Mouse (Mus musculus): ENCODE measurements around the gene Gm436. TPM values are rescaled to one million over a fixed set of nuclear protein-coding genes. Genes with fewer than 3 reads are reported as not detected.

The Gm436 gene
- total RNA-seq (2021) = not detected
- long read RNA-seq, experiment 1 = 0 reads
- long read RNA-seq, experiment 2 = 0 reads

GRCm38 (mm10) chr4:144686268-144686667 lies at the start of gene Gm436:
Gene Gm436 (minus strand): TSS chr4:144686368.
- no peak within 1 kb of the TSS for H3K4me3 ChIP-seq
- TF ChIP-seq CTCF (IDR thresholded peaks at IDR 0.05) = no peak
- no peak within 1 kb of the TSS for H3K27ac ChIP-seq
- DNase-seq = no peak
- intact Hi-C loops (cut with DNase I) = no loop called here

- intact Hi-C loops (cut with DNase I) = no loop called here
- no peak for TF ChIP-seq CTCF (IDR thresholded peaks at IDR 0.05)
- Histone ChIP-seq H3K27ac (no peak within 1 kb of the TSS), H3K4me3 (no peak within 1 kb of the TSS)
- DNase-seq = no peak
Measured at GRCm38 (mm10) chr4:144721304-144721703, 35.1 kb upstream of the Gm436 start, which contains the start of gene Gm13178. Gene Gm13178 (minus strand): TSS chr4:144721404.

- no peak for TF ChIP-seq CTCF (IDR thresholded peaks at IDR 0.05)
- intact Hi-C loops (cut with DNase I) = no loop called here
- DNase-seq = no peak
- H3K27ac ChIP-seq = no peak overlapping the region
- no peak overlapping the region for H3K4me3 ChIP-seq
Measured at GRCm38 (mm10) chr4:144719691-144720090, 33.5 kb upstream of the Gm436 start.

DNA sequence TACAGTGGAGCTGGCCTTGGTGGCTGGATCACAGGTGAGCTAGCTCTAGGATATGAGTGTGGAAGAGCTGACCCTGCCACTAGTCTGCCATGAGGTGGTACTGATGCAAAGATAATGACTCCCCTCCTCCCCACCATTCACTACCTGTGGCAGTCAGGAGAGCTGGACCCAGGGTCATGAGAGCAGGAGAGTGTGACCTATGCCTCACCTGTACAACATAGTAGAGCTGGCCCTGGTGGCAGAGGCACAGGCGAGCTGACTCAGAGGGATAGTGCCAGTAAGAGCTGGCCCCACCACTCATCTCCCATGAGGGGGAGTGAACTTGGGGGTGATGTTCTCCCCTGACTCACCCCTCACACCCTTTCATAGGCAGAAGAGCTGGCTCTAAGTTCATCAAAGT lies 32.1 kb upstream of the Gm436 start:
- DNase-seq = no peak
- H3K27ac ChIP-seq = no peak overlapping the region
- intact Hi-C loops (cut with DNase I) = no loop called here
- no peak overlapping the region for H3K4me3 ChIP-seq
- TF ChIP-seq CTCF (IDR thresholded peaks at IDR 0.05) = no peak

- intact Hi-C loops (cut with DNase I) = no loop called here
- no peak overlapping the region for H3K27ac ChIP-seq
- no peak overlapping the region for H3K4me3 ChIP-seq
- no peak for TF ChIP-seq CTCF (IDR thresholded peaks at IDR 0.05)
- DNase-seq = no peak
Measured at GRCm38 (mm10) chr4:144638263-144638662, 47.9 kb downstream of the Gm436 start.

Other genes starting within 250 kb of the Gm436 start
- not detected for gene 1700012P22Rik, start 247.6 kb downstream of the Gm436 start, total RNA-seq (2021)
- gene Gm9944, start 233.1 kb downstream of the Gm436 start, total RNA-seq (2021) = not detected
- gene Aadacl3, start 222.6 kb downstream of the Gm436 start, total RNA-seq (2021) = not detected
- not detected for gene 9430007A20Rik, start 166.5 kb downstream of the Gm436 start, total RNA-seq (2021)
- not detected for gene Gm13124, start 121.2 kb downstream of the Gm436 start, total RNA-seq (2021)
- gene Aadacl4, start 72.7 kb downstream of the Gm436 start, total RNA-seq (2021) = not detected
- gene Gm13178, start 35.0 kb upstream of the Gm436 start, total RNA-seq (2021) = not detected
- gene Gm438, start 100.2 kb upstream of the Gm436 start, total RNA-seq (2021) = not detected
- 10 to 100 TPM; 59.5 to 63.7 TPM for gene Dhrs3, start 206.5 kb upstream of the Gm436 start, total RNA-seq (2021)

Measured in gastrocnemius, adult 2 months (tissue).